Mouse (Mus musculus) spleen, adult 12 weeks (tissue): ENCODE measurements around the gene Dnajc1.
A peak's percentile ranks its signal among the peaks of the same experiment; 100 is the strongest.

Experiments used
- DNase-seq: peaks from one replicate; pipeline ENCODE4 v3.0.0; 2022; ENCODE audit warnings: low spot score

Gene Dnajc1

GRCm38 (mm10) chr2:18392331-18393021 lies at the start of gene Dnajc1:
Gene Dnajc1, minus strand, starts transcription at chr2:18392830.
- DNase-seq, result peak; percentile 67

- DNase-seq, result no peak
Measured at GRCm38 (mm10) chr2:18441871-18442270, 49.2 kb upstream of the Dnajc1 start.

GRCm38 (mm10) chr2:18415242-18415641 lies 22.6 kb upstream of the Dnajc1 start:
- no peak for DNase-seq

GRCm38 (mm10) chr2:18403679-18404078 lies 11.0 kb upstream of the Dnajc1 start:
- no peak for DNase-seq

GRCm38 (mm10) chr2:18401771-18402170 lies 9.1 kb upstream of the Dnajc1 start:
- no peak for DNase-seq

GRCm38 (mm10) chr2:18393022-18393519 lies 441 bp upstream of the Dnajc1 start:
- no peak for DNase-seq

- no peak for DNase-seq
Measured at GRCm38 (mm10) chr2:18391861-18392260, 769 bp downstream of the Dnajc1 start.

- DNase-seq, result no peak
Measured at GRCm38 (mm10) chr2:18389631-18390030, 3.0 kb downstream of the Dnajc1 start.

- DNase-seq, result no peak
Measured at GRCm38 (mm10) chr2:18381662-18382061, 11.0 kb downstream of the Dnajc1 start.

GRCm38 (mm10) chr2:18372400-18373182 lies 20.0 kb downstream of the Dnajc1 start:
- no peak for DNase-seq

- DNase-seq, result no peak
Measured at GRCm38 (mm10) chr2:18370794-18371498, 21.7 kb downstream of the Dnajc1 start.

GRCm38 (mm10) chr2:18364402-18364801 lies 28.2 kb downstream of the Dnajc1 start:
- no peak for DNase-seq

- DNase-seq, result no peak
Measured at GRCm38 (mm10) chr2:18355293-18355692, 37.3 kb downstream of the Dnajc1 start.

GRCm38 (mm10) chr2:18352620-18353019 lies 40.0 kb downstream of the Dnajc1 start:
- no peak for DNase-seq

- DNase-seq, result no peak
Measured at GRCm38 (mm10) chr2:18343464-18343863, 49.2 kb downstream of the Dnajc1 start.

- no peak for DNase-seq
Measured at GRCm38 (mm10) chr2:18318671-18319070, 74.0 kb downstream of the Dnajc1 start.

- DNase-seq, result no peak
Measured at GRCm38 (mm10) chr2:18317503-18318281, 74.9 kb downstream of the Dnajc1 start.

- DNase-seq, result no peak
Measured at GRCm38 (mm10) chr2:18316909-18317308, 75.7 kb downstream of the Dnajc1 start.

- no peak for DNase-seq
Measured at GRCm38 (mm10) chr2:18310261-18311104, 82.1 kb downstream of the Dnajc1 start.

- no peak for DNase-seq
Measured at GRCm38 (mm10) chr2:18307440-18308305, 85.0 kb downstream of the Dnajc1 start.
